Mouse (Mus musculus) heart, postnatal 0 days (tissue): ENCODE results near the gene Lrg1. TPM values are rescaled to one million over a fixed set of nuclear protein-coding genes. Genes with fewer than 3 reads are reported as not detected.
A peak's percentile ranks its signal among the peaks of the same experiment; 100 is the strongest.

Experiments used
- ATAC-seq: fragments of 200-750 bp; cut with Nextera tagmentation; 2 replicates; pipeline ENCODE4 v1.8.0; 2017; ENCODE audit warnings: low read depth, moderate number of reproducible peaks, moderate library complexity; ENCODE audit not compliant: insufficient read depth
- DNase-seq: peaks from one replicate; pipeline ENCODE4 v3.0.0-alpha.2; 2016; ENCODE audit warnings: low spot score
- H3K27ac ChIP-seq: fragments of 300-500 bp; sonication (generic); 2 replicates; pipeline ENCODE4 v1.5.1; 2014; ENCODE audit warnings: low read depth, mild to moderate bottlenecking
- H3K27me3 ChIP-seq: fragments of 300-500 bp; sonication (generic); 2 replicates; pipeline ENCODE4 v1.6.1; 2014; ENCODE audit warnings: low read length, mixed read lengths; ENCODE audit not compliant: control insufficient read depth, insufficient read depth
- H3K36me3 ChIP-seq: fragments of 300-500 bp; sonication (generic); replicated peaks from 2 replicates; pipeline ENCODE4 v1.6.1; 2014; ENCODE audit warnings: low read length, mixed read lengths; ENCODE audit not compliant: control insufficient read depth, insufficient read depth
- H3K4me1 ChIP-seq: fragments of 300-500 bp; sonication (generic); 2 replicates; pipeline ENCODE4 v1.6.1; 2014; ENCODE audit warnings: antibody characterized with exemption; ENCODE audit not compliant: control insufficient read depth, insufficient read depth
- H3K4me2 ChIP-seq: fragments of 300-500 bp; sonication (generic); 2 replicates; pipeline ENCODE4 v1.6.1; 2014; ENCODE audit warnings: low read depth, mild to moderate bottlenecking, low read length, moderate library complexity
- H3K4me3 ChIP-seq: fragments of 300-500 bp; sonication (generic); 2 replicates; pipeline ENCODE4 v1.5.1; 2014; ENCODE audit warnings: low read depth, low read length
- H3K9ac ChIP-seq: fragments of 300-500 bp; sonication (generic); replicated peaks from 2 replicates; pipeline ENCODE4 v1.6.1; 2014; ENCODE audit warnings: low read depth, low read length, mixed read lengths
- H3K9me3 ChIP-seq: fragments of 300-500 bp; sonication (generic); replicated peaks from 2 replicates; pipeline ENCODE4 v1.6.1; 2016; ENCODE audit warnings: low read length; ENCODE audit not compliant: control insufficient read depth
- CTCF ChIP-seq: IDR thresholded peaks from 2 replicates; pipeline ENCODE4 v1.5.1; 2016; ENCODE audit warnings: antibody characterized with exemption, control low read depth, low read depth
- EP300 ChIP-seq: IDR thresholded peaks from 2 replicates; pipeline ENCODE4 v1.6.1; 2016; ENCODE audit warnings: antibody characterized with exemption, low read depth
- WGBS: fragments of 180-500 bp; shearing (Covaris S2); extraction: QIAGEN DNeasy Blood & Tissue Kit; methylation state at CpG from one replicate; pipeline ENCODE4 v1.1.7; 2014; 5-methylcytosine and 5-hydroxymethylcytosine counted together
- polyA plus RNA-seq: library from polyadenylated mRNA; unstranded; fragments of >200 nt; fragmentation: Nextera tagmentation; extraction: Ambion mirVana; gene quantifications from 2 replicates; pipeline ENCODE4 v1.2.1, GENCODE M21; 2015
- total RNA-seq: library from RNA; depleted of rRNA; stranded (reverse); fragments of >200 nt; gene quantifications from 2 replicates; pipeline ENCODE4 v1.2.3, GENCODE M21; 2014; ENCODE audit warnings: low replicate concordance

The Lrg1 gene
- total and polyA plus RNA-seq, 2 experiments from 2014 or later = 4.5 to 9.0 TPM

- ATAC-seq = no peak; the same call in 1 of the 2 replicates
- Histone ChIP-seq H3K4me1 (peaks cover 10% of the 10 kb centered on the region), H3K27ac (no peak overlapping the region), H3K27me3 (peaks cover 89% of the 10 kb centered on the region), H3K9ac (0 out of 2 replicates have a peak overlapping the region, but pooled peaks have one; percentile 1), H3K4me3 (peak overlapping the region; percentile 23), H3K36me3 (no peaks in the 10 kb centered on the region), H3K4me2 (peak overlapping the region; percentile 48), H3K9me3 (no peaks in the 10 kb centered on the region)
- WGBS = 2% methylated on average over 44 of the region's 47 CpGs
- no peak for DNase-seq
- no peak for TF ChIP-seq EP300
- TF ChIP-seq CTCF = no peak
Measured at GRCm38 (mm10) chr17:56141702-56142605, 20.2 kb upstream of the Lrg1 start.

GRCm38 (mm10) chr17:56139858-56140595, 18.2 kb upstream of the Lrg1 start, which contains the start of gene Sema6b:
Gene Sema6b, minus strand, starts transcription at chr17:56140343.
- TF ChIP-seq CTCF = no peak
- Histone ChIP-seq H3K27ac (no peak within 1 kb of the TSS), H3K9me3 (no peaks in the 10 kb centered on the region), H3K36me3 (no peaks in the 10 kb centered on the region), H3K4me3 (peak within 1 kb of the TSS; percentile 60), H3K9ac (peak within 1 kb of the TSS; percentile 37; the same call in 1 of the 2 replicates), H3K4me2 (peak within 1 kb of the TSS; percentile 94), H3K4me1 (peaks cover 10% of the 10 kb centered on the region), H3K27me3 (peaks cover 74% of the 10 kb centered on the region)
- WGBS = 2% methylated on average over 74 of the region's 79 CpGs
- DNase-seq (peak; percentile 33), ATAC-seq (peak; percentile 21; the same call in 1 of the 2 replicates)

DNA sequence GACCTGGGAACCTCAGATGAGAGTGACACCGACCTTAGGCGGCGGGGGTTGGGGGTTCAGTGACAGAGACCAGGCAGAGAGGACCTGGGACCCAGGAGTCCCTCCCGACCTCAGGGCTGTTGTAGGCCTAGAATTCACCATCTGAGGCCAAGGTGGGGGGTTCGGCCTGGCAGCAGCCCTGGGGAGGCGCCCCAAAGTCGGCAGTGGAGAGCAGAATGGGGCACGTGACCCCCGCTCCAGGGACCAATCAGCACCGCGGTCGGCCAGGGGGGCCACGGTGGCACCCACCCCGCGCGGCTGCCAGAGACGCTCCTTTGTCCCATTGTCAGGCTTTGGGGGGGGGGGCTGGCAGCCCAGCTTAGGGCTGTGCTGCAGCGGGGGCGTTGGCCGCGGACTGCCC, 17.6 kb upstream of the Lrg1 start:
- H3K4me1 ChIP-seq = peaks cover 13% of the 10 kb centered on the region
- peaks cover 70% of the 10 kb centered on the region for H3K27me3 ChIP-seq
- DNase-seq = no peak
- H3K27ac ChIP-seq = no peak overlapping the region
- H3K4me2 ChIP-seq = peak overlapping the region; percentile 94
- peak overlapping the region; percentile 60 for H3K4me3 ChIP-seq
- 20% methylated on average over 14 of the region's 21 CpGs for WGBS
- ATAC-seq = no peak
- TF ChIP-seq CTCF (no peak), EP300 (no peak)
- H3K9me3 ChIP-seq = no peaks in the 10 kb centered on the region
- no peaks in the 10 kb centered on the region for H3K36me3 ChIP-seq
- H3K9ac ChIP-seq = peak overlapping the region; percentile 37; the same call in 1 of the 2 replicates

- H3K4me2 ChIP-seq = peak overlapping the region; percentile 24; the same call in 1 of the 2 replicates
- H3K4me1 ChIP-seq = peaks cover 20% of the 10 kb centered on the region
- ATAC-seq (no peak), DNase-seq (no peak)
- H3K9me3 ChIP-seq = no peaks in the 10 kb centered on the region
- peaks cover 57% of the 10 kb centered on the region for H3K27me3 ChIP-seq
- no peak overlapping the region for H3K4me3 ChIP-seq
- no peaks in the 10 kb centered on the region for H3K36me3 ChIP-seq
- TF ChIP-seq CTCF (no peak), EP300 (no peak)
- H3K27ac ChIP-seq = no peak overlapping the region
- H3K9ac ChIP-seq = no peak overlapping the region
- 25% methylated on average over 25 of the region's 25 CpGs for WGBS
Measured at GRCm38 (mm10) chr17:56137839-56138613, 16.2 kb upstream of the Lrg1 start.

DNA sequence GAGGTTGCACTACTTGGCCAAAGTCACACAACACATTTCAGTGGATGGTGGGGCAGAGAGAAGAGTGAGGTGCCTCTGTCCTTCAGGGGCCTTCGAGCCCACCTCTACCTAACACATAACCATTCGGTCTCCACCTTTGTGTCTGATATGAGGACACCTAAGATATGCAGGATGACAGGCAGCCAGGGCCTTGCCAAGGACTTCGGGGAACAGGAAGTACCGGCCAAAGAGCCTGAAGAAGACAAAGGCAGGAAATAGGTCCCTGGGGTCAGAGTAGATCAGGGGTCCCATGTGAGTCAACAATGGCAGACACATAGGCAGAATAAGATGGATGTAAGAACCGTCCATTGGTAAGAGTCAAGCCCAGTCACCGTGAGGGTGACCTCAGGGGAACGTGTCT, 14.8 kb upstream of the Lrg1 start:
- peaks cover 43% of the 10 kb centered on the region for H3K27me3 ChIP-seq

More for the DNA sequence above, 14.8 kb upstream of the Lrg1 start:
- no peak overlapping the region for H3K27ac ChIP-seq
- H3K4me3 ChIP-seq = no peak overlapping the region
- TF ChIP-seq CTCF (no peak), EP300 (no peak)
- no peaks in the 10 kb centered on the region for H3K36me3 ChIP-seq
- no peak overlapping the region for H3K9ac ChIP-seq
- WGBS = 66% methylated on average over 7 of the region's 7 CpGs
- H3K9me3 ChIP-seq = no peaks in the 10 kb centered on the region
- peaks cover 15% of the 10 kb centered on the region for H3K4me1 ChIP-seq
- DNase-seq (no peak), ATAC-seq (no peak)
- no peak overlapping the region for H3K4me2 ChIP-seq
